Mouse (Mus musculus) midbrain, embryonic 15.5 days (tissue): ENCODE results near the gene Stat5a. TPM values are rescaled to one million over a fixed set of nuclear protein-coding genes. Genes with fewer than 3 reads are reported as not detected.

ENCODE experiments used
- ATAC-seq: fragments of 200-750 bp; cut with Nextera tagmentation; replicated peaks from 2 replicates; pipeline ENCODE4 v1.8.0; 2017; ENCODE audit warnings: moderate TSS enrichment
- H3K27ac ChIP-seq: fragments of 300-500 bp; sonication (generic); 2 replicates; pipeline ENCODE4 v1.5.1; 2015; ENCODE audit warnings: mild to moderate bottlenecking, inconsistent platforms
- H3K27me3 ChIP-seq: fragments of 300-500 bp; sonication (generic); replicated peaks from 2 replicates; pipeline ENCODE4 v1.6.1; 2015; ENCODE audit warnings: inconsistent platforms
- H3K36me3 ChIP-seq: fragments of 300-500 bp; sonication (generic); replicated peaks from 2 replicates; pipeline ENCODE4 v1.6.1; 2015; ENCODE audit warnings: inconsistent platforms
- H3K4me1 ChIP-seq: fragments of 300-500 bp; sonication (generic); 2 replicates; pipeline ENCODE4 v1.6.1; 2015; ENCODE audit warnings: inconsistent platforms
- H3K4me2 ChIP-seq: fragments of 300-500 bp; sonication (generic); 2 replicates; pipeline ENCODE4 v1.6.1; 2015; ENCODE audit warnings: inconsistent platforms, mild to moderate bottlenecking, moderate library complexity
- H3K4me3 ChIP-seq: fragments of 300-500 bp; sonication (generic); 2 replicates; pipeline ENCODE4 v1.5.1; 2015; ENCODE audit warnings: mild to moderate bottlenecking, inconsistent platforms
- H3K9ac ChIP-seq: fragments of 300-500 bp; sonication (generic); 2 replicates; pipeline ENCODE4 v1.6.1; 2015; ENCODE audit warnings: mild to moderate bottlenecking, inconsistent platforms
- H3K9me3 ChIP-seq: fragments of 300-500 bp; sonication (generic); 2 replicates; pipeline ENCODE4 v1.6.1; 2016; ENCODE audit warnings: inconsistent platforms
- WGBS: fragments of 180-500 bp; shearing (Covaris S2); methylation state at CpG from one replicate; pipeline ENCODE4 v1.1.7; 2015; ENCODE audit warnings: mixed read lengths; 5-methylcytosine and 5-hydroxymethylcytosine counted together
- polyA plus RNA-seq: library from polyadenylated mRNA; unstranded; fragments of >200 nt; fragmentation: Nextera tagmentation; extraction: Ambion mirVana; gene quantifications from 2 replicates; pipeline ENCODE4 v1.2.1, GENCODE M21; 2015

Gene Stat5a
- polyA plus RNA-seq, 1 experiment from 2014 or later, result 2.3 TPM

DNA sequence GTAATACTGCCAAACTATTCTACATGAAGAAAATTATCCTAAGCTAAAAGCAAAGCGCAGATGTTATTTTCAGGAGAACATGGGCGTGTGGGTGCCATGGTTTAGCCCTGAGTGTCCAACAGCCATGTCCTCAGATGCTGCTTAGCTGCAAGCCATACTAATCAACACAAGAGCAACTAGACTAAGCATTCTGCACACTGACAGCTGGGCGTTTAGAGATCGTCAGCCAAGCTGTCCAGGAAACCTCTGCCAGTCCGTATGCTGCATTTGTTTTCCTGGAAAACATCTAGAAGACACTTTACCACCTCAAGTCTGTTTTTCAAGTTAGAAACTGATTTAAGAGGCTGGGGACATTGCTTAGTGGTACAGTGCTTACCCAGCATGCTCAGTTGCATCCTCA lies 55.3 kb downstream of the Stat5a start:
- Histone ChIP-seq H3K4me1 (no peaks in the 10 kb centered on the region), H3K9ac (no peak overlapping the region), H3K9me3 (no peaks in the 10 kb centered on the region), H3K27me3 (no peaks in the 10 kb centered on the region), H3K27ac (no peak overlapping the region), H3K36me3 (no peaks in the 10 kb centered on the region), H3K4me3 (no peak overlapping the region), H3K4me2 (no peak overlapping the region)
- ATAC-seq, result no peak
- WGBS, result 84% methylated on average over 5 of the region's 5 CpGs

- Histone ChIP-seq H3K4me1 (no peaks in the 10 kb centered on the region), H3K4me2 (no peak overlapping the region), H3K9me3 (no peaks in the 10 kb centered on the region), H3K27me3 (no peaks in the 10 kb centered on the region), H3K9ac (no peak overlapping the region), H3K36me3 (no peaks in the 10 kb centered on the region), H3K27ac (no peak overlapping the region), H3K4me3 (no peak overlapping the region)
- 98% methylated on average over 3 of the region's 3 CpGs for WGBS
- no peak for ATAC-seq
These were observed 55.9 kb downstream of the Stat5a start for GRCm38 (mm10) chr11:100915063-100915462.

DNA sequence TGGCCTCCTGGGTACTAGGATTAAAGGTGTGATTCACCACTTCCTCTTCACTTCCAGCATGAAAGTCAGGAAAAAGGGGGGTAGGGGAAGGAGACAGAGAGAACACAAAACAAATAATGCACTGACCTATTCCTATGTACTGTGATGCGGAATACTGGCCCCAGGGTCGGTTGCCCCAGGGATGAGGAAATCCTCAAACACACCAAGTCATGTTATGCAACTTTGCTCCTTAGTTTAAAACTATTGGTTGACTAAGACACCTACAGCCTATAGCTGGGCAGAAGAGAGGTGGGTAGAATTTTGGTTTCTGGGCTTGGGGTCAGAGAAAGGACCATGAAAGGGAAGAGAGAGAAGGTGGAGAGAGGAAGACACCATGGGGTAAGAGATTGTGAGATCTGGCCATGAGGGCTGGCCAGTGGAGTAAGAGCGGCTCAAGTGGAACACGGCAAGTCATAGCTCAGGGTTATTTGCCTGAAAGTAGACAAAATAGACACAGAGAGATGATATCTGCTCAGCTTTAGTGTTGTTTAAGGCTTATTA lies 57.4 kb downstream of the Stat5a start:
- no peak for ATAC-seq
- Histone ChIP-seq H3K9me3 (no peaks in the 10 kb centered on the region), H3K4me1 (no peaks in the 10 kb centered on the region), H3K9ac (no peak overlapping the region), H3K4me2 (no peak overlapping the region), H3K27me3 (no peaks in the 10 kb centered on the region), H3K36me3 (no peaks in the 10 kb centered on the region), H3K4me3 (no peak overlapping the region), H3K27ac (no peak overlapping the region)
- WGBS, result 96% methylated on average over 4 of the region's 4 CpGs

- Histone ChIP-seq H3K9ac (no peak overlapping the region), H3K9me3 (no peaks in the 10 kb centered on the region)
- 90% methylated on average over 5 of the region's 5 CpGs for WGBS
These were observed 58.9 kb downstream of the Stat5a start for GRCm38 (mm10) chr11:100918007-100918406.

GRCm38 (mm10) chr11:100920887-100921624 lies 61.9 kb downstream of the Stat5a start:
- WGBS, result 89% methylated on average over 4 of the region's 4 CpGs
- Histone ChIP-seq H3K4me2 (no peak overlapping the region), H3K27ac (no peak overlapping the region), H3K4me3 (no peak overlapping the region), H3K9me3 (no peaks in the 10 kb centered on the region), H3K9ac (no peak overlapping the region), H3K27me3 (no peaks in the 10 kb centered on the region), H3K4me1 (no peaks in the 10 kb centered on the region), H3K36me3 (no peaks in the 10 kb centered on the region)
- ATAC-seq, result no peak

More at GRCm38 (mm10) chr11:100918007-100918406, 58.9 kb downstream of the Stat5a start:
- no peak overlapping the region for H3K4me3 ChIP-seq
- H3K4me2 ChIP-seq, result no peak overlapping the region
- no peaks in the 10 kb centered on the region for H3K36me3 ChIP-seq
- H3K4me1 ChIP-seq, result no peaks in the 10 kb centered on the region
- H3K27ac ChIP-seq, result no peak overlapping the region
- no peak for ATAC-seq
- no peaks in the 10 kb centered on the region for H3K27me3 ChIP-seq

GRCm38 (mm10) chr11:100924386-100924919 lies 65.3 kb downstream of the Stat5a start:
- ATAC-seq, result no peak
- 90% methylated on average over 1 of the region's 1 CpGs for WGBS
- Histone ChIP-seq H3K27me3 (no peaks in the 10 kb centered on the region), H3K4me2 (no peak overlapping the region), H3K9me3 (no peaks in the 10 kb centered on the region), H3K9ac (no peak overlapping the region), H3K36me3 (no peaks in the 10 kb centered on the region), H3K27ac (no peak overlapping the region), H3K4me3 (no peak overlapping the region), H3K4me1 (no peaks in the 10 kb centered on the region)

GRCm38 (mm10) chr11:100927386-100927785 lies 68.2 kb downstream of the Stat5a start:
- WGBS, result 90% methylated on average over 3 of the region's 3 CpGs
- H3K27me3 ChIP-seq, result no peaks in the 10 kb centered on the region
- ATAC-seq, result no peak
- no peak overlapping the region for H3K9ac ChIP-seq
- H3K27ac ChIP-seq, result no peak overlapping the region
- no peak overlapping the region for H3K4me3 ChIP-seq
- H3K4me1 ChIP-seq, result no peaks in the 10 kb centered on the region
- no peaks in the 10 kb centered on the region for H3K36me3 ChIP-seq
- H3K9me3 ChIP-seq, result no peaks in the 10 kb centered on the region
- H3K4me2 ChIP-seq, result no peak overlapping the region

- Histone ChIP-seq H3K27ac (no peak overlapping the region), H3K4me1 (no peaks in the 10 kb centered on the region), H3K27me3 (no peaks in the 10 kb centered on the region), H3K36me3 (no peaks in the 10 kb centered on the region), H3K9ac (no peak overlapping the region), H3K4me2 (no peak overlapping the region), H3K9me3 (no peaks in the 10 kb centered on the region), H3K4me3 (no peak overlapping the region)
- 72% methylated on average over 7 of the region's 7 CpGs for WGBS
- no peak for ATAC-seq
These were observed 71.5 kb downstream of the Stat5a start for GRCm38 (mm10) chr11:100930611-100931010.

- no peak overlapping the region for H3K4me3 ChIP-seq
- no peaks in the 10 kb centered on the region for H3K36me3 ChIP-seq
- no peak overlapping the region for H3K9ac ChIP-seq
- WGBS, result 64% methylated on average over 12 of the region's 12 CpGs
- no peaks in the 10 kb centered on the region for H3K4me1 ChIP-seq
- no peaks in the 10 kb centered on the region for H3K9me3 ChIP-seq
- no peaks in the 10 kb centered on the region for H3K27me3 ChIP-seq
- no peak overlapping the region for H3K4me2 ChIP-seq
- no peak overlapping the region for H3K27ac ChIP-seq
- no peak for ATAC-seq
These were observed 72.2 kb downstream of the Stat5a start for GRCm38 (mm10) chr11:100931254-100931921.

Other genes with a start within 250 kb of the Stat5a start
- 111 and 115 TPM in 2 replicates for gene Nkiras2, start 240.1 kb upstream of the Stat5a start, polyA plus RNA-seq
- 298 and 326 TPM in 2 replicates for gene Dnajc7, start 239.2 kb upstream of the Stat5a start, polyA plus RNA-seq
- 0.70 and 0.99 TPM in 2 replicates for gene Zfp385c, start 166.9 kb upstream of the Stat5a start, polyA plus RNA-seq
- 3.5 TPM in 2 replicates for gene Dhx58, start 155.1 kb upstream of the Stat5a start, polyA plus RNA-seq
- 67.2 and 70.2 TPM in 2 replicates for gene Kat2a, start 146.9 kb upstream of the Stat5a start, polyA plus RNA-seq
- not detected in 2 replicates for gene Hspb9, start 145.5 kb upstream of the Stat5a start, polyA plus RNA-seq
- gene Rab5c, start 121.1 kb upstream of the Stat5a start, polyA plus RNA-seq, result 39.3 and 40.9 TPM in 2 replicates
- 10.9 and 13.6 TPM in 2 replicates for gene Kcnh4, start 99.4 kb upstream of the Stat5a start, polyA plus RNA-seq
- 2.3 and 3.3 TPM in 2 replicates for gene Hcrt, start 96.4 kb upstream of the Stat5a start, polyA plus RNA-seq
- 5.7 and 6.4 TPM in 2 replicates for gene Ghdc, start 88.4 kb upstream of the Stat5a start, polyA plus RNA-seq
- 20.4 and 20.5 TPM in 2 replicates for gene Stat5b, start 8.6 kb upstream of the Stat5a start, polyA plus RNA-seq
- 35.8 and 37.9 TPM in 2 replicates for gene Stat3, start 80.2 kb downstream of the Stat5a start, polyA plus RNA-seq
- 47.9 and 50.8 TPM in 2 replicates for gene Cavin1, start 111.5 kb downstream of the Stat5a start, polyA plus RNA-seq
- 136 and 148 TPM in 2 replicates for gene Atp6v0a1, start 150.1 kb downstream of the Stat5a start, polyA plus RNA-seq
- 13.7 and 15.5 TPM in 2 replicates for gene Naglu, start 210.7 kb downstream of the Stat5a start, polyA plus RNA-seq
- gene Hsd17b1, start 219.1 kb downstream of the Stat5a start, polyA plus RNA-seq, result 0.37 and 0.63 TPM in 2 replicates
- 43.3 and 47.1 TPM in 2 replicates for gene Coasy, start 223.2 kb downstream of the Stat5a start, polyA plus RNA-seq
- 103 and 107 TPM in 2 replicates for gene Mlx, start 227.9 kb downstream of the Stat5a start, polyA plus RNA-seq
- gene Psmc3ip, start 236.1 kb downstream of the Stat5a start, polyA plus RNA-seq, result 18.3 and 20.3 TPM in 2 replicates